Comparison of ENCODE assay signal across 19 mouse cellular contexts in the genomic region with DNA sequence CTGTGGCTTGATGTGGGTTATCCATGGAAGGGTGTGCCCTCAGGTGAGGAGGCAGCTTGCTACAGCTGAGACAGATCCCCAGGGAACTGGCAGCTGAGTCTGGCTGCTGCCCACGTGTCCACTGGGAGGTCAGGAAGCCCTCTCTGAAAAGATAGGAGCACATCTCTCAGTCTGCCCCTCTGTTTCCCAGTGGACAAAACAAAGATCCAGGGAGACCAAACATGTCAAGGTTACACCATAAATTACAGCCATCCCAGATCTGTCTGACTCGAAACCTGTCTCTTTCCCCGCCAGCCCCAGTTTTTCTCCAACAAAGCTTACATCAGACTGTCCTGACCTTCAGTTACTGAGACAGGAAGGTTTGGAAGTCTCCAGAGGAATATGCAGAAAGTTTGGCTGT. TPM values are rescaled to one million over a fixed set of nuclear protein-coding genes. Genes with fewer than 3 reads are reported as not detected.
DNase-seq lines count a peak whose midpoint lies in the region; ATAC-seq lines count a peak whose summit lies in the region.
"Had no signal": no experiment of that assay in that cellular context is flagged by ENCODE, and none has a peak within 500 bp of the region (broad histone marks: within the 10 kb centered on the region; RNA-seq: fewer than 3 reads in every experiment).

No protein-coding gene starts in this region.

- H3K27me3 ChIP-seq in midbrain, embryonic 14.5 days (ENCODE audit: control insufficient read depth, insufficient read depth, low read length): no peaks in the 10 kb centered on the region
- H3K27me3 ChIP-seq in midbrain, embryonic 11.5 days (ENCODE audit: control insufficient read depth, insufficient read depth, low read length): no peaks in the 10 kb centered on the region
- no peaks in the 10 kb centered on the region for H3K27me3 ChIP-seq in limb, embryonic 10.5 days (ENCODE audit: low read depth, poor library complexity, severe bottlenecking)
- H3K27me3 ChIP-seq: embryonic facial prominence, embryonic 15.5 days; kidney, embryonic 15.5 days; limb, embryonic 12.5 days; liver, embryonic 12.5 days had no signal

- peak overlapping the region; percentile 14; the same call in 1 of the 2 replicates for H3K27ac ChIP-seq in midbrain, embryonic 14.5 days (replicated peaks; ENCODE audit: low read depth, low read length)
- H3K27ac ChIP-seq in midbrain, embryonic 11.5 days (ENCODE audit: low read depth, low read length): no peak overlapping the region
- peak overlapping the region; percentile 25; the same call in 1 of the 2 replicates for H3K27ac ChIP-seq in limb, embryonic 10.5 days
- H3K27ac ChIP-seq: embryonic facial prominence, embryonic 15.5 days; kidney, embryonic 15.5 days; limb, embryonic 12.5 days; liver, embryonic 12.5 days had no signal

- peaks cover 22% of the 10 kb centered on the region; the same call in 1 of the 2 replicates for H3K4me1 ChIP-seq in midbrain, embryonic 14.5 days (ENCODE audit: control insufficient read depth, insufficient read depth, low read length)
- H3K4me1 ChIP-seq in midbrain, embryonic 11.5 days (ENCODE audit: control insufficient read depth, insufficient read depth, low read length): no peaks in the 10 kb centered on the region
- peaks cover 29% of the 10 kb centered on the region for H3K4me1 ChIP-seq in limb, embryonic 10.5 days
- H3K4me1 ChIP-seq: liver, embryonic 12.5 days had no signal

- H3K9me3 ChIP-seq in midbrain, embryonic 14.5 days (ENCODE audit: control insufficient read depth, low read length): peaks cover 4% of the 10 kb centered on the region; the same call in 1 of the 2 replicates
- H3K9me3 ChIP-seq in midbrain, embryonic 11.5 days (ENCODE audit: control insufficient read depth, low read length): no peaks in the 10 kb centered on the region
- H3K9me3 ChIP-seq in limb, embryonic 10.5 days (replicated peaks): no peaks in the 10 kb centered on the region; the same call in 1 of the 2 replicates
- H3K9me3 ChIP-seq: embryonic facial prominence, embryonic 15.5 days; liver, embryonic 12.5 days had no signal

- no peak overlapping the region for H3K4me2 ChIP-seq in midbrain, embryonic 14.5 days (ENCODE audit: low read length)
- no peak overlapping the region for H3K4me2 ChIP-seq in midbrain, embryonic 11.5 days
- H3K4me2 ChIP-seq: embryonic facial prominence, embryonic 15.5 days; kidney, embryonic 15.5 days; limb, embryonic 12.5 days; liver, embryonic 12.5 days; lung, embryonic 14.5 days had no signal

- peak; percentile 42 for DNase-seq in adrenal gland, adult 2 months
- no peak for DNase-seq in adrenal gland, postnatal 25 days
- DNase-seq in midbrain, embryonic 14.5 days: no peak
- no peak for DNase-seq in midbrain, embryonic 11.5 days (ENCODE audit: low spot score, missing footprints)
- DNase-seq in adrenal gland, postnatal 36 days: peak; percentile 23 to 41
- no peak for DNase-seq in limb, embryonic 10.5 days (ENCODE audit: low spot score)
- DNase-seq in kidney, postnatal 14 days: no peak
- DNase-seq in cerebellum, adult 11 months: no peak
- DNase-seq: cerebellum, postnatal 36 days; heart, adult 18-20 months; lung, postnatal 36 days; thymus, adult 18-20 months had no signal

- no peaks in the 10 kb centered on the region for H3K36me3 ChIP-seq in midbrain, embryonic 14.5 days (ENCODE audit: control insufficient read depth, insufficient read depth, low read length)
- no peaks in the 10 kb centered on the region for H3K36me3 ChIP-seq in midbrain, embryonic 11.5 days (ENCODE audit: control insufficient read depth, insufficient read depth, low read length)
- no peaks in the 10 kb centered on the region for H3K36me3 ChIP-seq in limb, embryonic 10.5 days
- H3K36me3 ChIP-seq: embryonic facial prominence, embryonic 15.5 days; G1E; kidney, embryonic 15.5 days; limb, embryonic 12.5 days; liver, embryonic 12.5 days had no signal

- ATAC-seq in midbrain, embryonic 14.5 days (ENCODE audit: low FRiP score, low TSS enrichment): no peak
- ATAC-seq in midbrain, embryonic 11.5 days (ENCODE audit: low FRiP score): no peak
- ATAC-seq: intestine, postnatal 0 days; liver, embryonic 12.5 days had no signal

- H3K9ac ChIP-seq in midbrain, embryonic 14.5 days (replicated peaks; ENCODE audit: low read length): no peak overlapping the region
- H3K9ac ChIP-seq in midbrain, embryonic 11.5 days (ENCODE audit: low read length): no peak overlapping the region
- H3K9ac ChIP-seq: embryonic facial prominence, embryonic 15.5 days; kidney, embryonic 15.5 days; limb, embryonic 12.5 days; liver, embryonic 12.5 days; lung, embryonic 14.5 days had no signal

- H3K4me3 ChIP-seq in midbrain, embryonic 14.5 days (replicated peaks; ENCODE audit: low read depth, low read length): no peak overlapping the region
- no peak overlapping the region for H3K4me3 ChIP-seq in midbrain, embryonic 11.5 days (ENCODE audit: low read depth, low read length)
- no peak overlapping the region for H3K4me3 ChIP-seq in limb, embryonic 10.5 days
- H3K4me3 ChIP-seq: embryonic facial prominence, embryonic 15.5 days; kidney, embryonic 15.5 days; limb, embryonic 12.5 days; liver, embryonic 12.5 days had no signal

- WGBS in midbrain, embryonic 14.5 days: 74% methylated on average over 3 of the region's 3 CpGs
- 75% methylated on average over 3 of the region's 3 CpGs for WGBS in midbrain, embryonic 11.5 days
- WGBS in limb, embryonic 10.5 days: 68% methylated on average over 3 of the region's 3 CpGs

RNA-seq across cellular contexts. Expression of a gene that starts 53.8 kb away (rescaled TPM):
- total RNA-seq in adrenal gland, adult 2 months (2021): 10 to 100 TPM; 10.6 to 11.4 TPM
- polyA plus RNA-seq in adrenal gland, adult 2 months (2012; rRNA removed): 21.3 and 26.9 TPM in 2 replicates
- total RNA-seq in adrenal gland, postnatal 25 days (2021): 4.6 and 6.7 TPM in 2 replicates
- 14.7 and 14.9 TPM in 2 replicates for polyA plus RNA-seq in midbrain, embryonic 14.5 days (2014; fragmentation: Nextera tagmentation; extraction: Ambion mirVana)
- polyA plus RNA-seq in midbrain, embryonic 11.5 days (2014; fragmentation: Nextera tagmentation; extraction: Ambion mirVana): 9.6 and 10.1 TPM in 2 replicates
- 10 to 100 TPM in 1 of 2 experiments, 1 to 10 TPM in 1; 8.6 to 12.4 TPM for total RNA-seq in adrenal gland, postnatal 36 days (2021)
- polyA plus RNA-seq in limb, embryonic 10.5 days (2016; fragmentation: Nextera tagmentation; extraction: Ambion mirVana): 2.6 and 3.3 TPM in 2 replicates
- polyA plus RNA-seq: G1E had no signal

Comparison
In these comparisons a context has a peak if more than half of its experiments do, and no peak if none do; other contexts are left out.
1. DNase-seq: peak in adrenal gland, adult 2 months (single experiment) and adrenal gland, postnatal 36 days (2 of 2); none in adrenal gland, postnatal 25 days (single experiment), midbrain, embryonic 14.5 days (single experiment), midbrain, embryonic 11.5 days (single experiment), limb, embryonic 10.5 days (single experiment), kidney, postnatal 14 days (single experiment) and cerebellum, adult 11 months (single experiment).